Mouse (Mus musculus) left cerebral cortex, adult 2 months (tissue): ENCODE measurements around the gene Mepce. TPM values are rescaled to one million over a fixed set of nuclear protein-coding genes. Genes with fewer than 3 reads are reported as not detected.
"Not testable (repeated sequence)": the region's sequence is repeated elsewhere in the genome, so short reads cannot be mapped to it uniquely, and the experiment has no call there.

Experiments used
- DNase-seq, 2 experiments: peaks; one replicate each; pipeline ENCODE4 v3.0.0; 2021 to 2022; ENCODE audit warnings: low spot score in 2 of 2, mixed read lengths in 1 of 2; ENCODE audit errors: extremely low spot score in 1 of 2
- H3K27ac ChIP-seq: fragments of 200-600 bp; 2 replicates; pipeline ENCODE4 v1.8.1; 2022
- H3K4me3 ChIP-seq: fragments of 200-600 bp; 2 replicates; pipeline ENCODE4 v1.8.1; 2022
- CTCF ChIP-seq: fragments of 200-600 bp; IDR thresholded peaks from 2 replicates; pipeline ENCODE4 v1.8.1; 2022; ENCODE audit warnings: antibody characterized with exemption, mild to moderate bottlenecking, moderate library complexity
- intact Hi-C: fragments of 180-260 bp; cut with DNase I; formaldehyde crosslinking; loops from one replicate; pipeline ENCODE4 v1.15.1; 2025
- long read RNA-seq, 2 experiments: library from polyadenylated mRNA; stranded (forward); transcript quantifications; one replicate each; pipeline ENCODE4 v2.0.0; 2021; ENCODE audit warnings: borderline mapping rate in 2 of 2
- total RNA-seq, 2 experiments: library from RNA; stranded (reverse); gene quantifications; 2 replicates each; pipeline ENCODE4 v1.2.3; 2021

Gene Mepce
- 10 to 100 TPM; 40.1 to 45.2 TPM for total RNA-seq
- long read RNA-seq, experiment 1, transcript Mepce-201 (4 exons, 3,128 nt), result major isoform, 24 of 30 reads
- long read RNA-seq, experiment 1, partial matches to known transcripts, result 3 of 30 reads
- long read RNA-seq, experiment 1, other reads (novel, unspliced or antisense), result 1 of 30 reads
- long read RNA-seq, experiment 2, transcript Mepce-201 (4 exons, 3,128 nt), result major isoform, 15 of 22 reads
- long read RNA-seq, experiment 2, partial matches to known transcripts, result 1 of 22 reads
- long read RNA-seq, experiment 2, other reads (novel, unspliced or antisense), result 4 of 22 reads

- TF ChIP-seq CTCF, result peak; percentile 70
- Histone ChIP-seq H3K4me3 (peak within 1 kb of the TSS; percentile 92), H3K27ac (peak within 1 kb of the TSS; percentile 98)
- DNase-seq, result peak; percentile 96 to 97
- intact Hi-C loops, result loop anchor here (1.0 to 10.0 kb wide), 3 partner anchors 91 to 370 kb away; partner anchors contain the start of genes Zfp113 and Zscan21
These were observed at the start of gene Mepce, which contains the start of gene Zcwpw1 for GRCm38 (mm10) chr5:137787151-137787928. Gene Mepce (minus strand): TSS chr5:137787655. Gene Zcwpw1 (plus strand): TSS chr5:137787798.

- intact Hi-C loops, H3K4me3 ChIP-seq, H3K27ac ChIP-seq, DNase-seq: not testable (repeated sequence)
These were observed 49.7 kb upstream of the Mepce start for GRCm38 (mm10) chr5:137837110-137837509.

GRCm38 (mm10) chr5:137836611-137837010 lies 49.2 kb upstream of the Mepce start:
- Histone ChIP-seq H3K27ac (no peak overlapping the region), H3K4me3 (no peak overlapping the region)
- intact Hi-C loops, result no loop called here
- no peak for TF ChIP-seq CTCF
- no peak for DNase-seq

GRCm38 (mm10) chr5:137835966-137836520 lies 48.6 kb upstream of the Mepce start, which contains the start of gene Pilra:
Gene Pilra (minus strand): TSS chr5:137836281.
- H3K4me3 ChIP-seq, intact Hi-C loops, DNase-seq, H3K27ac ChIP-seq: not testable (repeated sequence)

GRCm38 (mm10) chr5:137833500-137833899 lies 46.0 kb upstream of the Mepce start:
- intact Hi-C loops, result no loop called here
- no peak for DNase-seq
- H3K27ac ChIP-seq, result no peak overlapping the region
- TF ChIP-seq CTCF, result no peak
- H3K4me3 ChIP-seq, result no peak overlapping the region

DNA sequence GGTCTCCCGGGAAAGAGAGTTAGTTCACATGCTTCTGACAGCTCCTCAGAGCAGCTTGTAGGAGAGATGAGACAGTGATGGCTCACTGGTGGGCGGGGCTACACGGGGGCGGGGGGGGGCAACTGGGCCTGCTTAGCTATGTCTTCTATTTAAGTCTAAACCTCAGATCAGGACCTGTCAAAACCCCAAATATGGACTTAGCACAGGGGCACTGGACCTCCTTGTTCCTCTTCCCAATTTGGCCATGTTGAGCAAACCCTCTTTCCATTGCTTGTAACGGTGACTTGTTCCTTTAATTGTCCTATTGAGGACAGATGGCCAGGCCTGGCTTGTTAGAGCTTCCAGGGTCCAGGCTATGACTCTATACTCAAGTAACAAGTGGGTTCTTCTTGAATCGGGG lies 44.1 kb upstream of the Mepce start:
- Histone ChIP-seq H3K4me3 (no peak overlapping the region), H3K27ac (no peak overlapping the region)
- intact Hi-C loops, result no loop called here
- no peak for DNase-seq
- no peak for TF ChIP-seq CTCF

DNA sequence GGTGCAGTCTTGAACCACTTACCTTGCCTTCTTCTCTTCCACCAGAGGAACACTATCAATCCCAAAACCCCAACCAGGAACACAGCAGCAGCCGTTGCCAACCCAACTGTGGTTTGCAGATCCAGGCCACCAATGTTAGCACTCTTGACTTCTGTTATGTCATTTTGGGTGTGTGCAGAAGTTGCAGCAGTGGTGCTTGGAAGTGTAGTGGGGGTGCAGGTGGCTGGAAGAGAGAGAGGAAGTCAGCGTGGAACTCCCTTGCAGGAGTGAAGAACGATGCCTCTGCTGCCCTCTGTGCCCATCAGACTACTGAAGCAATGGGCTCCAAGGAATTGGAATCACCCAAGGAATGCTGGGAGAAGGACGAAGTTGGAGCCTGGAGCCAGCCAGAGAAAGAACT lies 43.7 kb upstream of the Mepce start:
- Histone ChIP-seq H3K4me3 (no peak overlapping the region), H3K27ac (no peak overlapping the region)
- intact Hi-C loops, result no loop called here
- TF ChIP-seq CTCF, result no peak
- DNase-seq, result no peak

DNA sequence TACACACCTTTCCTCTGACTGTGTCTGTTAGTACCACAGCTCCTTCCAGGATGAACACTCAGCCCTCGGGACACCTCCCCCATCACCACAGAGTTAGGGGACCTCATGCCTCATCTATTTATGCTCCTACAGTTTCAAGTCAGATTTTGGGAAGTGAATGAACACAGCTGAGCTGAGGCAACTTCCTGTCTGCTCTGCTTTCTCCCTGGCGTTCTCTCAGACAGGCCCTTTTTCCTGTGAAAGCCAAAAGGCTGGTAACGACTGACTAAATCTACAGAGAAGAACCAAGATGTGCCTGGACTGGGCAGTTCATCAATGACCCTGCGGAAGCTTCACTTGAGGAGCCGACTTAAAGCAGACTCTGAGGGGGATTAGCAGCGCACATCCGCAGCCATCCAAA lies 42.8 kb upstream of the Mepce start:
- intact Hi-C loops, result no loop called here
- Histone ChIP-seq H3K27ac (no peak overlapping the region), H3K4me3 (no peak overlapping the region)
- TF ChIP-seq CTCF, result no peak
- no peak for DNase-seq

- no peak overlapping the region for H3K4me3 ChIP-seq
- intact Hi-C loops, result no loop called here
- TF ChIP-seq CTCF, result no peak
- no peak for DNase-seq
- H3K27ac ChIP-seq, result no peak overlapping the region
These were observed 41.2 kb upstream of the Mepce start for GRCm38 (mm10) chr5:137828694-137829093.

- TF ChIP-seq CTCF, result no peak
- intact Hi-C loops, result no loop called here
- no peak overlapping the region for H3K4me3 ChIP-seq
- H3K27ac ChIP-seq, result no peak overlapping the region
- DNase-seq, result no peak
These were observed 39.0 kb upstream of the Mepce start for GRCm38 (mm10) chr5:137826421-137826820.

DNA sequence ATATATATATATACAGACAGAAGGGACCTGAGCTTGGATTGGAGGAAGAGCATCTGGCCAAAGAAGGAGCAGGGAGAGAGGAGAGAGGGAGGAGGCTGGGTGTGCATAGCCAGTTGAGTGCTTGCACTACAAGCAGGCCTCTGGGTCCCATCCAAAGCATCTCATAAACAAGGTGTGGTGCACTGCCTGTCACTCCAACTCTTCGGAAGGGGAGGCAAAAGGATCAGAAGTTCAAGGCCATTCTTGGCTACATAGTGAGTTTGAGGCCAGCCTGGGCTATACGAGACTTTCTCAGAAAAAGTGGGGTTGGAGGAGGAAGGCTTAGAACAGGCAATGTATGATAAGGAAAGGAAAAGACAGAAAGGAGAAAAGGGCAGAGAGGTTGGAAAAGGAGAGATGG lies 38.5 kb upstream of the Mepce start:
- no peak overlapping the region for H3K27ac ChIP-seq
- no peak for TF ChIP-seq CTCF

GRCm38 (mm10) chr5:137825030-137825429 lies 37.6 kb upstream of the Mepce start:
- no peak for TF ChIP-seq CTCF
- H3K27ac ChIP-seq, result no peak overlapping the region
- intact Hi-C loops, result no loop called here
- H3K4me3 ChIP-seq, result no peak overlapping the region
- no peak for DNase-seq

More for the DNA sequence above, 38.5 kb upstream of the Mepce start:
- no peak for DNase-seq
- intact Hi-C loops, result no loop called here
- no peak overlapping the region for H3K4me3 ChIP-seq
